Mouse (Mus musculus): Measurements from ENCODE around the gene Slain2. TPM values are rescaled to one million over a fixed set of nuclear protein-coding genes. Genes with fewer than 3 reads are reported as not detected.
A peak's percentile ranks its signal among the peaks of the same experiment; 100 is the strongest.
"Not testable (repeated sequence)": the region's sequence is repeated elsewhere in the genome, so short reads cannot be mapped to it uniquely, and the experiment has no call there.

The Slain2 gene
- total and polyA plus RNA-seq, 3 experiments, result 11.0 to 34.6 (median 27.5) TPM

DNA sequence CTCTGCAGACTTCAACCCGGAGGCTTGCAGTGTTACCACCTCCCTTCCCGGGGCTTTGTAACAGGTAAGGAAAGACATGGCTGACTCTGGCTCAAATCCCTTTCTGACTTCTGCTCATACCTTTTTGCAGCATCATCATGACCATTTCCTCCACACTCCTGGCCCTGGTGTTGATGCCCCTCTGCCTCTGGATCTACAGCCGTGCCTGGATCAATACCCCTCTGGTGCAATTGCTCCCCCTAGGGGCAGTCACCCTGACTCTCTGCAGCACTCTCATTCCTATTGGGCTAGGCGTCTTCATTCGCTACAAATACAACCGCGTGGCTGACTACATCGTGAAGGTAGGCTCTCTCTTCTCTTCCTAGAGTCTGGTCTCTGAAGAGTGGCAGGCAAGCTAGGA, 94.1 kb downstream of the Slain2 start:
- DNase-seq (ENCODE audit: extremely low read depth); dilution Hi-C loops (cut with MboI; ENCODE audit: extremely low pct_ligation_motif_present, extremely low pct_unique_long_range_greater_than_20kb, low sequenced_read_pairs); H3K9ac ChIP-seq (ENCODE audit: insufficient read depth, low read depth); H3K36me3 ChIP-seq (replicated peaks in 1 of 2; ENCODE audit: control insufficient read depth in 1 of 2, insufficient read depth in 1 of 2, low read length in 1 of 2); H3K9me3 ChIP-seq (replicated peaks; ENCODE audit: low read length); H3K27ac ChIP-seq (ENCODE audit: insufficient read depth, low read depth); H3K4me1 ChIP-seq (ENCODE audit: control insufficient read depth in 1 of 2, insufficient read depth in 2 of 2); in situ Hi-C loops (cut with MboI; ENCODE audit: low pct_ligation_motif_present, low pct_unique_long_range_greater_than_20kb, low sequenced_read_pairs); H3K4me3 ChIP-seq (replicated peaks in 1 of 3; ENCODE audit: low read depth in 2 of 3, low read length in 2 of 3, poor library complexity in 1 of 3); H3K79me2 ChIP-seq (replicated peaks; ENCODE audit: control insufficient read depth, extremely low read depth, insufficient read depth, poor library complexity, severe bottlenecking); H3K27me3 ChIP-seq (replicated peaks): not testable (repeated sequence)
- TF ChIP-seq RAD21 (IDR thresholded peaks at IDR 0.05; ENCODE audit: low read depth, low read length) (peak; percentile 17), CTCF (conservative IDR thresholded peaks at IDR 0.05 in 1 of 2, IDR thresholded peaks at IDR 0.05 in 1 of 2; ENCODE audit: low read depth in 2 of 2, low read length in 2 of 2) (peak in 1 of 2 experiments; percentile 48; a peak in 2 of 4 replicates)
- peak overlapping the region; percentile 21; the same call in 1 of the 2 replicates for H3K4me2 ChIP-seq (ENCODE audit: insufficient read depth, low read depth, poor library complexity, severe bottlenecking)

DNA sequence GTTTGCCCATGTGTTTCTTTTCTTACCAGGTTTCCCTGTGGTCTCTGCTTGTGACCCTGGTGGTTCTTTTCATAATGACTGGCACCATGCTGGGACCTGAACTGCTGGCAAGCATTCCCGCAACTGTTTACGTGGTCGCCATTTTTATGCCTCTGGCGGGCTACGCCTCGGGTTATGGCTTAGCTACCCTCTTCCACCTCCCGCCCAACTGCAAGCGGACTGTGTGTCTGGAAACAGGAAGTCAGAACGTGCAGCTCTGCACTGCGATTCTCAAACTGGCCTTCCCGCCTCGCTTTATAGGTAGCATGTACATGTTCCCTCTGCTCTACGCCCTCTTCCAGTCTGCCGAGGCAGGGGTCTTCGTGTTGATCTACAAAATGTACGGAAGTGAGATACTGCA, 97.7 kb downstream of the Slain2 start:
- DNase-seq (ENCODE audit: extremely low read depth); H3K9ac ChIP-seq (ENCODE audit: insufficient read depth, low read depth); H3K79me2 ChIP-seq (replicated peaks; ENCODE audit: control insufficient read depth, extremely low read depth, insufficient read depth, poor library complexity, severe bottlenecking); in situ Hi-C loops (cut with MboI; ENCODE audit: low pct_ligation_motif_present, low pct_unique_long_range_greater_than_20kb, low sequenced_read_pairs); H3K4me2 ChIP-seq (ENCODE audit: insufficient read depth, low read depth, poor library complexity, severe bottlenecking); H3K9me3 ChIP-seq (replicated peaks; ENCODE audit: low read length); H3K36me3 ChIP-seq (replicated peaks in 1 of 2; ENCODE audit: control insufficient read depth in 1 of 2, insufficient read depth in 1 of 2, low read length in 1 of 2); H3K4me3 ChIP-seq (replicated peaks in 1 of 3; ENCODE audit: low read depth in 2 of 3, low read length in 2 of 3, poor library complexity in 1 of 3); H3K4me1 ChIP-seq (ENCODE audit: control insufficient read depth in 1 of 2, insufficient read depth in 2 of 2); H3K27me3 ChIP-seq (replicated peaks); dilution Hi-C loops (cut with MboI; ENCODE audit: extremely low pct_ligation_motif_present, extremely low pct_unique_long_range_greater_than_20kb, low sequenced_read_pairs); H3K27ac ChIP-seq (ENCODE audit: insufficient read depth, low read depth): not testable (repeated sequence)

DNA sequence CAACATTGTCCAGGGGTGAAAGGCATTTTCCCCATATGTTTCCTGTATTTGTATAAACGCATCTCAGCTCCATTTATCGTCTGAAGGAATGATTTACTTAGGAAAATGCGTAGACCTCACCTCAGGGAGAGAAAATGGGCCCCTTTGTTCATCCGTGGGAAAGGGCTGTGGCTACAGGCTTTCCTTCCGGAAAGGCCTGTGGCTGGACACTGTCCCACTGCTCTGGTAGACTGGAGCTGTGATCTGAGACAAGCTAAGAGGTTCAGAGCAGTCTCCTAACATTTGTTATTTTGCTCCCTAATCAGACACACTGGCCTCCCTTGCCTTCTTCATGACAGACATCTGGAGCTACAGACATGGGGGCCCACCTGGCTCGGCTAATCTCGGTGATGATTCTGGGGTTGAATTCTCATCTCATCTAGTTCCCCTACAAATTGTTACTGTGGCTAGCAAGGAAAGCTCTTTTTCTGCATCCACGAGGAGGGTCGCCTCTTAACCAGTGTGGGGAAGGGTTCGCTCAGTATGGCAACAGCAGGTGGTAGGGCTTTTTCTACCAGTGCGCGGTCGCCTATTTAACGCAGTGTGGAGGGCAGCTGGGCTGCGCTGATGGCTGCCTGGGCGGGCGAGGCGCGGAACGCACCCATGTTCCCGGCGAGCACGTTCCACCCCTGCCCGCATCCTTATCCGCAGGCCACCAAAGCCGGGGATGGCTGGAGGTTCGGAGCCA, 98.9 kb downstream of the Slain2 start:
- H3K4me2 ChIP-seq (ENCODE audit: insufficient read depth, low read depth, poor library complexity, severe bottlenecking); H3K9me3 ChIP-seq (replicated peaks; ENCODE audit: low read length); DNase-seq (ENCODE audit: extremely low read depth); H3K79me2 ChIP-seq (replicated peaks; ENCODE audit: control insufficient read depth, extremely low read depth, insufficient read depth, poor library complexity, severe bottlenecking); dilution Hi-C loops (cut with MboI; ENCODE audit: extremely low pct_ligation_motif_present, extremely low pct_unique_long_range_greater_than_20kb, low sequenced_read_pairs); H3K4me3 ChIP-seq (replicated peaks in 1 of 3; ENCODE audit: low read depth in 2 of 3, low read length in 2 of 3, poor library complexity in 1 of 3); H3K4me1 ChIP-seq (ENCODE audit: control insufficient read depth in 1 of 2, insufficient read depth in 2 of 2); H3K27ac ChIP-seq (ENCODE audit: insufficient read depth, low read depth); H3K27me3 ChIP-seq (replicated peaks); H3K36me3 ChIP-seq (replicated peaks in 1 of 2; ENCODE audit: control insufficient read depth in 1 of 2, insufficient read depth in 1 of 2, low read length in 1 of 2); H3K9ac ChIP-seq (ENCODE audit: insufficient read depth, low read depth); in situ Hi-C loops (cut with MboI; ENCODE audit: low pct_ligation_motif_present, low pct_unique_long_range_greater_than_20kb, low sequenced_read_pairs): not testable (repeated sequence)

DNA sequence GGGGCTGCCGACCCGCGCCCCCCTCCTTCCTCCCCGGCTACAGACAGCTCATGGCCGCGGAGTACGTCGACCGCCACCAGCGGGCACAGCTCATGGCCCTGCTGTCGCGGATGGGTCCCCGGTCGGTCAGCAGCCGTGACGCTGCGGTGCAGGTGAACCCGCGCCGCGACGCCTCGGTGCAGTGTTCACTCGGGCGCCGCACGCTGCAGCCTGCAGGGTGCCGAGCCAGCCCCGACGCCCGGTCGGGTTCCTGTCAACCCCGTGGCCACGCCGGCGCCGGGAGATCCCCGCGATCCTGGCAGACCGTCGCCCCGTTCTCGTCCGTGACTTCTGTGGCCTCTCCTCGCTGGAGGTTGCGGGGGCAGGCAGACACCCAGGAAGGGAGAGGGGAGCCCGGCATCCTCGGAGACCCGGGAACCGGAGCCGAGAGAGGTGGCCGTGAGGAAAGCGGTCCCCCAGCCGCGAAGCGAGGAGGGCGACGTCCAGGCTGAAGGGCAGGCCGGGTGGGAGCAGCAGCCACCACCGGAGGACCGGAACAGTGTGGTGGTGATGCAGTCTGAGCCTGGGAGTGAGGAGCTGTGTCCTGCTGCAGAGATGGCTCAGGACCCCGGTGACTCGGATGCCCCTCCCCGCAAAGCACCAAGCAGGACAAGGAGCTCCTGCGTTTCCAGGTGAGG, 99.6 kb downstream of the Slain2 start:
- H3K9me3 ChIP-seq (replicated peaks; ENCODE audit: low read length); dilution Hi-C loops (cut with MboI; ENCODE audit: extremely low pct_ligation_motif_present, extremely low pct_unique_long_range_greater_than_20kb, low sequenced_read_pairs); H3K36me3 ChIP-seq (replicated peaks in 1 of 2; ENCODE audit: control insufficient read depth in 1 of 2, insufficient read depth in 1 of 2, low read length in 1 of 2); H3K9ac ChIP-seq (ENCODE audit: insufficient read depth, low read depth); H3K4me2 ChIP-seq (ENCODE audit: insufficient read depth, low read depth, poor library complexity, severe bottlenecking); H3K27me3 ChIP-seq (replicated peaks); H3K27ac ChIP-seq (ENCODE audit: insufficient read depth, low read depth); DNase-seq (ENCODE audit: extremely low read depth); H3K4me1 ChIP-seq (ENCODE audit: control insufficient read depth in 1 of 2, insufficient read depth in 2 of 2); H3K4me3 ChIP-seq (replicated peaks in 1 of 3; ENCODE audit: low read depth in 2 of 3, low read length in 2 of 3, poor library complexity in 1 of 3); H3K79me2 ChIP-seq (replicated peaks; ENCODE audit: control insufficient read depth, extremely low read depth, insufficient read depth, poor library complexity, severe bottlenecking); in situ Hi-C loops (cut with MboI; ENCODE audit: low pct_ligation_motif_present, low pct_unique_long_range_greater_than_20kb, low sequenced_read_pairs): not testable (repeated sequence)
